Mouse (Mus musculus): ENCODE data around the gene Gna14. TPM values are rescaled to one million over a fixed set of nuclear protein-coding genes. Genes with fewer than 3 reads are reported as not detected.
A peak's percentile ranks its signal among the peaks of the same experiment; 100 is the strongest.

Gene Gna14
- total RNA-seq (2021): under 1 TPM; 0.36 to 0.68 TPM

GRCm38 (mm10) chr19:16435531-16436231, at the start of gene Gna14:
Gene Gna14 (plus strand): TSS chr19:16435762.
- peak; percentile 76 for DNase-seq
- intact Hi-C loops (cut with DNase I): loop anchor here (5.0 to 10.0 kb wide), 2 partner anchors 162 to 381 kb away; no protein-coding TSS in a partner anchor

DNA sequence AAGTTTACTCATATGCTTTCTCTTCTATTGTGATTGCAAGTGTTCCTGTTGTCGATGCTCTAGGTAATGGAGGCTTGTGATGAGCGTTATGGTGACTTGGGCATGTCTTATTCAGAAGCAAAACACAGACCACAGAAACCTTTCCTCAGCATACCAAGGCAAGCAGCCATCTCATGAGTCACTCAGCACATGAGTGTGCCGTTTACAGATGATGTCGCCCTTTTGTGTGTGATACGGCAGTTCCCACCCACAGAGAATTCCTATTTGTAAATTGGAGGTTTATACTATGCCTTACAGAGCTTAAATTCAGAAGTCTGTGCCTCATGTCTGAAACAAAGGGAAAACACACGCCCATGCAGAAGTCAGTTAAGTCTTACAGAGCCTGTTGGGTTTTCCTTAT, 49.0 kb upstream of the Gna14 start:
- intact Hi-C loops (cut with DNase I): no loop called here
- no peak for DNase-seq

DNA sequence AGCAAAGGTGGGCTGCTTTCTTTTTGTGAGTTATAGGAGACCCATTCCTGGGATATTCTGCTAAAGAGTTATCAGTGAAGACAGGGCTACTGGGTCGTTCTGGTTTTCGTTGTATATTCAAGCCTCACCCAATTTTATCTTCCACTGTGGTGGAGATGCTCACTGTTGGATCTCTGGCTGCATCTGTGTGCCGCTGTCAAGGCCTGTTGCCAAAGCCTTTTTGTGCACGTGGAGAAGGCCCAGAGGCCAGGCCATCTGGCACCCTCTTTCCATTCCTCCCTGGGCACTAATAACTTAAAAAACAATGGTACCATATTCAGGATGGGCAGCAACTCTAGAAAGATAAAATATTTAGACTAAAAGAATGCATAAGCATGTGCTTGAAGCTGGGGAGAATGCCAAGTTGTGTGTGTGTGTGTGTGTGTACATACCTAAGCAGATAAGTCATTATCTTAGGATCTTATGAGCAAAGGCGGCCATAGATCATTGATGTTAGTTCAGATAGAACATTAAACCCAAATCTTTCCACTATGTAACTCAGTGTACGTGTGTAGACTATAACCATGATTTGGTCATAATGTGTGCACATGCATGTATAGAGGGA, 45.3 kb upstream of the Gna14 start:
- intact Hi-C loops (cut with DNase I): no loop called here
- no peak for DNase-seq

DNA sequence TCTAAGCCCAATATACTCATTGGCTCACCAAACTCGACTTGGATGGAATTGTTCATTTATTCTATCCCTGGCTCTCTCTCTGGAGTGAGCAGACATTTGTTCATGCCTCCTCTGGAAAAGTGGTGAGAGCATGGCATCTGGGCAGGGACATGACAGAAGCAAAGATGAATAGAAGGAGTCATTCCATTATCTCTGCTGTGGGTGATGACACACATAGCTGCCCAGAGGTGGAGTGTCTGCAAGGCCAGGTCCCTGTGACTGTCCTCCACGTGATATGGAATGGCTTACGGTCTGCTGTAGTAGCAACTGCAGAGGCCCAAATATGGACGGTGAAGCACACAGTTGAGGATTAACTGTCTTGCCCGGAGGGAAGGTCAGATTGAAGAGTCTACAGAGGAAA, 41.2 kb upstream of the Gna14 start:
- no peak for DNase-seq
- intact Hi-C loops (cut with DNase I): no loop called here

- intact Hi-C loops (cut with DNase I): no loop called here
- no peak for DNase-seq
These were observed 32.5 kb upstream of the Gna14 start for GRCm38 (mm10) chr19:16403101-16403500.

DNA sequence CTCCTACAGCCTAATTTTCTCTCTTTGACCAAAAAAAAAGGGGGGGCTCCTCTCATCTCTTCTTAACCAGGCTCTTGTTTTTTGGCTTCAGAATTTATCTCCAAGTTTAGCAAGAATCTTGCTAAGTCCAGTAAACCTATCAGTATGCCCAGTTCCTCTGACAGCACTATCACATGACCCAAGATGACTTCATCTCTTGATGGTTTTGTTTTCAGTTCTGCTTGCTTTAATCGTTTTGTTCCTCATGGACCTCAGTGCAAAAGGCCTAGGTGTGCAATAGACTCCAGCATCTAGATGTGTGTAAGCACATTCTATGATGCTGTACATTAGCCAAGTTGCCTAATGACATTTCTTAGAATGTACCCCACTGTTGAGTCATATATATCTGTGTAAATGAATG, 27.8 kb upstream of the Gna14 start:
- intact Hi-C loops (cut with DNase I): no loop called here
- DNase-seq: no peak

DNA sequence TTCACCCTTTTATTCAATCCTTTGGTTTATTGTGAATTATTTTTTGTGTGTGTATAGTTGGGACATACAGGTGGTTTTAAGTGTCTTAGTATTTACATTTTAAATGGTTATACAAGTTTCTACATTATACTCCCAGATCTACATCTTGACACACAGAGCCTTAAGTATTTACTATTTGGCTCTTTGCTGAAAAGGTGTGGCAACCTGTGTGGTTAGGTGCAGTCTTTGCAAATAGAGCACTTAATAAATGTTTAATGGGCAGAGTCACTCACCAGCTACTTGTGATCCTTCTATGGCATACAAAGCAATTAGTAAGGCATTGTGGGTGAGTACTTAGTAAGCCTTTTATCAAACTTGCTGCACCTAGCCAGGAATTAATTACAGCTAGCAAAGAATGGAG, 24.3 kb upstream of the Gna14 start:
- intact Hi-C loops (cut with DNase I): no loop called here
- DNase-seq: no peak

DNA sequence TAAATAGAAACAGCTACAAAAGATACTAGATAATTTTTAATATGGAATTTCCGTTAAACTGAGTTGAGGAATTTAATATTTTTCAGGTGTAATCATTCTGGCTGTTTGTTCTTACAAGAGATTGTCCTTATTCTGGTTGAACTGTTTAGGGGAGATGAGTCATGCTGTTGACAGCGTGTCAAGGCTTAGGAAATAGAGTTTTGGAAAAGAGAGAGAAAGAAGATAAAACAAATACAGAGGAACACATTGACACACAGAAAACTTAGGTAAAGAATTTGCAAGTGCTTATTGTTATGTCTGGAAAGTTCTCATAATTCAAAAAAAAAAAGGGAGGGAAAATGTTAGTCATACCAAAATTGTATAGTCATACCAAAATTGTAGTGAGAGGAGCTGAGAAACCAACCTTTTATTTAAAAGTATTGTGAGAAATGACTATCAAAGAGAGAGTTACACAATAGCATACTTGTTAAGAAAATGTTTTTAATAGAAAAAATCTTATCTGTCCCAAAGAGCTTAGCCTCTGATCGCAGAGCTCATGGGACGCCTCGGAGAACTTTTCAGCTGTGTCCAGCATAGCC, 17.4 kb upstream of the Gna14 start:
- intact Hi-C loops (cut with DNase I): no loop called here

DNA sequence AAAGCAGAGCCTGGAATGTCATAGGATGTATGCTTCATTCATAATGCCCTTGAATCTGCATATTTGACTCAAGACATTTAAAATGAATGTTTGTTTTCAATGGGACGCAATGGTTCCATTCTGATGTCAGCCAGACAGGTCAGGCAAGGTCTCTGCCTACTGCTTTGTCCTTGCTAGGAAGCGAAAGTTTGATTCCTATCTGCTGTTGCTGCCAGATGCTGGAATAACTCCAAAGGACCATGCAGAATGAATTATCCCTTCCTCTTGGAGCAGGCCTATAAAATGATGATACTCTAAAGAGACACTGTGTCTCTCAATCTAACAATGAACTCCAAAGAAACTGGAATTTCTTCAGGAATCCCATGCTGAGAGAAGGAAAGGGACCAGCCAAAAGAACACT, 10.0 kb upstream of the Gna14 start:
- DNase-seq: no peak
- intact Hi-C loops (cut with DNase I): no loop called here

More for the DNA sequence above, 17.4 kb upstream of the Gna14 start:
- DNase-seq: no peak

DNA sequence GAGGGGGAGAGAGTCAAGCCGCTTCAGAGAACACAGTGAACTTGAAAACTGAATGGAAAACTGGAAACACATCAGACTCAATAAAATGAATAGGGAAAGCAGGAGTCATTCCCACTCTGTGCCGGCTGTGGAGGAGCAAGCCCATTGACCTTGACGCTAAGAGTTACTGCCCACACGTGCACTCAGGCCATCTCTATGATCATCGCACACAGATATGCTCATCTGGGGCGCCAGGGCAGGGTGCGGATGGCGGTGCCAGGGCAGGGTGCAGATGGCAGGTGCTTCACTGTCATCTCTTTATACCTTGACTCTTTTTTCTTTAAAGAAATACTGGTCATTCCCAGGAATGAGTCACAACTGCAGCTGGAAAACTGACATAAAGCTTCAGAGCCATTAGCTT, 4.2 kb upstream of the Gna14 start:
- intact Hi-C loops (cut with DNase I): loop anchor here (10.0 kb wide), 1 partner anchor 377 kb away; no protein-coding TSS in a partner anchor

DNA sequence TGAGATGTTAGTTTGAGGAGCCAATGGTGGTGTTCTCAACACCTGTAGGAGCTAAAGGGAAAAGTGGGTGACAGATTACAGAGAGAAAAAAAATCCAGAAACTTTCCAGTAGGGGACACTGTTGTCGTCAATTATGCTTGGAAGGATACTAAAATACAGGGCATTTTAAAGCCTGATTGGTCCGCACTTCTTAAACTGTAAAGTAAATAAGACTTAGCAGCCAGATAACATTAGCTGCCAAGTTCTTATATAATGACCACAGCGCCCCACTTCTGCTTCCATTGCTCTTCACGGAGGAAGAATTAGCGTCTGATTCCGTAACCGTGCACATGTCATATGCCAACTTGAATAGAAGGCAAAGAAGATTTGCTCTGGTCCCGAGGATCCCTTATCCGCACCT, 683 bp upstream of the Gna14 start:
- DNase-seq: no peak
- intact Hi-C loops (cut with DNase I): loop anchor here (5.0 to 10.0 kb wide), 2 partner anchors 162 to 380 kb away; no protein-coding TSS in a partner anchor

More for the DNA sequence above, 4.2 kb upstream of the Gna14 start:
- no peak for DNase-seq

- DNase-seq: peak; percentile 11
- intact Hi-C loops (cut with DNase I): loop anchor here (5.0 to 10.0 kb wide), 2 partner anchors 161 to 382 kb away; no protein-coding TSS in a partner anchor
These were observed 990 bp downstream of the Gna14 start for GRCm38 (mm10) chr19:16436335-16437169.

DNA sequence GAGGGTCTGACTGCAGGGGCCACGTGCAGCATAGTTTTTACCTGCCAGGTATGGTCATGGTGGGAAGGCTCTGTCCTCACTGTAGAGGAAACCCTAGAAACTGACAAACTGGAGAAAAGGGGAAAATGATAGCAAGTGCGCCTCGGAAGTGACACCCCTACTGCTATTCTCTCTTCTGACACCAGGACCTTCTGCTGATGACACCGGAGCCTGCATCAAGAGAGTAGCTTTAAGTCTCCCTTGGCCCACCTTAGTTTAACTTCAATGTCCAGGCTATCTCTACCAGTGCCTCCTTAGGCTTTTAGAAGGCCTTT, 1.6 kb downstream of the Gna14 start:
- DNase-seq: no peak
- intact Hi-C loops (cut with DNase I): loop anchor here (5.0 to 10.0 kb wide), 2 partner anchors 160 to 382 kb away; no protein-coding TSS in a partner anchor

DNA sequence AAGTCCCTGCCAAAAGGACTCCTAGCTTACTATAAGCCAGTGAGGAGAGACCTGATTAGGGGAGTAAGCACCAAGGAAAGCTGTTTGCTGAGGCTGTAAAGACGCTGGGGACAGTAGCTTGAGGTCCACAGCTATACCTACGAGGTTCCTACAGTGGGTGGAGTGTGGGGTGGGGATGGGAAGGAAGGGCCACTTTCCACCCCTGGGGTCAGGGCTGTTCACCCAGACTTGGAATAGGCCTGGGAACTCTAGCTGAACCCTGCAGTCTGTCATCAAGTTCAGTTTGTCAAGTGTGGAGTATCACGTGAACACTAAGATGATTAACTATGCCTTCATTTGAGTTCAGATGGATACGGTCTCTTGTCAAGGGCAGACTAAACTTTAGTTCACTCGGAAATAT, 2.3 kb downstream of the Gna14 start:
- intact Hi-C loops (cut with DNase I): loop anchor here (5.0 to 10.0 kb wide), 2 partner anchors 159 to 383 kb away; no protein-coding TSS in a partner anchor
- DNase-seq: no peak

DNA sequence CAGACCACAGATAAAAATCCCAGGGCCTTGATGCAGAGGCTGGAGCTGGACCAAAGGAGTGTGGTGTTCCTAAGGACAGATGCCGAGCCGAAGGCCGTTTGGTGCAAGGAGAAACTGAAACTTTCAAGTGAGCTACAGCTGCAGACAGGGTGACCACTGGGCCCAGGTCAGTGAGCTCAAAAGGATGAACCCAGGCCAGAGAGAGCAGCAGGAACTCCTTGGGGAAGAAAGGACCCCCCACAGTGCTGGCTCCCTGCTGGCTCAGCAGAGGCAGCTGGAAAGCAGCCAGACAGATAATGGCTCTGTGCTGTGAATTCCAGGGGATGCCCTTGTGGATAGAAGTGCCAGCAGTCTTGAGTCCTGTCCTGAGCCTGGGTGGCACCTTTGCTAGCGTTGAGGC, 3.7 kb downstream of the Gna14 start:
- intact Hi-C loops (cut with DNase I): loop anchor here (5.0 to 10.0 kb wide), 2 partner anchors 158 to 384 kb away; no protein-coding TSS in a partner anchor
- no peak for DNase-seq

GRCm38 (mm10) chr19:16439834-16440233, 4.3 kb downstream of the Gna14 start:
- intact Hi-C loops (cut with DNase I): loop anchor here (5.0 to 10.0 kb wide), 2 partner anchors 157 to 385 kb away; no protein-coding TSS in a partner anchor
- no peak for DNase-seq

DNA sequence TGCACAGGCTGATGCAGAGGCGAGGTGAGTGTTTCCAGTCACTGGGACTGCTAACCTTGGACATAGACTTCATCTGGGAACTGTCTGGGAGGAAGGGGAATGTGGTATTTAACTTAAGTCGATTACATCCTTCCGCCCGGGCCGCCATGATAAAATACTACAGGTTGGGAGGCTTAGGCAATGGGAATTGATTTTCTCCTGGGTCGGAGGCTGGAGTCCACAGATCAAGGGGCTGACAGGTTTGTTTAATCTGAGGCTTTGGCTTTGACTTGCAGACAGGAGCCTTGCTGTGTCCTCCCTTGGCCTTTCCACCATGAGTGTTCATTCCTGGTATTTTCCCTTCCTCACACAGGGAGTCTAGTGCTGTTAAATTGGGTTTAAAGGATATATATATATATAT, 5.8 kb downstream of the Gna14 start:
- DNase-seq: no peak
- intact Hi-C loops (cut with DNase I): no loop called here

- intact Hi-C loops (cut with DNase I): no loop called here
- DNase-seq: no peak
These were observed 7.8 kb downstream of the Gna14 start for GRCm38 (mm10) chr19:16443335-16443734.

DNA sequence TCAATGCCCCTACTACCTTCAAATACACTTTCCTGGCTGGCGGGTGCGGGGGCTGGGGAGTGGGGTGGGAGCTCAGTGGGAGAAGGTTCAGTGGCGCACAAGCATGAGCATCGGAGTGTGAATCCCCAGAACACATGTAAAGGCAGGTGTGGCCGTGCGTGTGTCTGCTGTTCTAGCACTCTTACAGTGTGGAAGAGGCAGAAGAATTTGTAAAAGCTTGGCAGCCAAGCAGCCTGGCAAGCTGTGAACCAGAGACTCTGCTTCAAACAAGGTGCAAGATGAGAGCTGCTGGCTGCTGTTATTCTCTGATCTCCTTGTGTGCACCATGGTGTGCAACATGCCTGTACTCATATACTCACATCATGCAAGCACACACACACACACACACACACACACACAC, 11.1 kb downstream of the Gna14 start:
- no peak for DNase-seq
- intact Hi-C loops (cut with DNase I): no loop called here

DNA sequence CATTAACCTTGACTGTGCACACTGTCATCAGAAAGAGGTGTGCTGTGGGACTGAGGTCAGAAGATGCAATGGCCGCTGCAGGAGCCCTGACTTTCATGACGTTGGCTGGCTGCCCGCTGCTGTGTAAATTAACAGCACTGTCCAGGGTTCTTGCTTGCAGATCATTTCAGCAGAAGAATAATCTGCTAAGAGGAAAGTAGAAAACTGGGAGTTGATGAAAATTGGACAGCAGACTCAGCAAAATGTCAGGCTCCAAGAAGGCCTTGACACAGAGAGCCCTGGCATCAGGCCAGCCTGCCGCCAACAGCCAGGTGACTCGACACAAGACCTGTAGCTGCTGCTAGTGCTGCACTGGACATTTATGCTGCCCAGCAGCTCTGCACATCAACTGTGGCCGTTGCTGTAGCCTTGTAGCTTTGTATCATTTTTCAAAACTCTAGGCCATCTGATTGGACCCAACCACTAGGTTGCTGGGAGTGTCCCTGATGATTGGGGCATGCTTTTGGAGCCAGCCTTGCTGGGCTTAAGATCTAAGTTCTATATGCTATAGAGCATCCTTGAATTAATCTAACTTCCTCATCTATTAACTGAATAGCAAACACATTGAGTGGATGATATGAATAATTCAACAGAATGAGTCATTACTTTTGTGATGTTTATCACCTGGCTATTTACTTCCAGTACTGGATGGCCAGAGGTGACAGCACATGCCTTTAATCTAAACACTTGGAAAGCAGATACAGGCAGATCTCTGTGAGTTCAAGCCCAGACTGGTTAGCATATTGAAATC, 12.5 kb downstream of the Gna14 start:
- DNase-seq: peak; percentile 17
- intact Hi-C loops (cut with DNase I): no loop called here
